In genomic region chr10:12757943-12758701, GRCm38 (mm10) we compare ENCODE assay signal across 10 mouse cellular contexts.
DNase-seq lines count a peak whose midpoint lies in the region; ATAC-seq and TF ChIP-seq lines count a peak whose summit lies in the region.
"Had no signal": no experiment of that assay in that cellular context is flagged by ENCODE, and none has a peak within 500 bp of the region (broad histone marks: within the 10 kb centered on the region; RNA-seq: fewer than 3 reads in every experiment).

No protein-coding gene starts in this region.

- peak; percentile 10 for DNase-seq in forebrain, postnatal 0 days
- no peak for DNase-seq in forebrain, embryonic 11.5 days (ENCODE audit: low spot score)
- peak; percentile 19 for DNase-seq in urinary bladder, postnatal 25 days (ENCODE audit: low spot score)
- no peak for DNase-seq in urinary bladder, postnatal 10 days (ENCODE audit: low spot score)
- DNase-seq in lung, postnatal 36 days = peak; percentile 60
- no peak for DNase-seq in retina, postnatal 1 day
- no peak for DNase-seq in thymus, postnatal 25 days

- no peaks in the 10 kb centered on the region for H3K27me3 ChIP-seq in forebrain, postnatal 0 days (ENCODE audit: insufficient read depth, low read length)
- H3K27me3 ChIP-seq in forebrain, embryonic 11.5 days (ENCODE audit: control insufficient read depth, insufficient read depth, low read length) = no peaks in the 10 kb centered on the region
- no peaks in the 10 kb centered on the region for H3K27me3 ChIP-seq in hindbrain, embryonic 16.5 days (replicated peaks; ENCODE audit: control insufficient read depth, insufficient read depth, low read length)
- H3K27me3 ChIP-seq: embryonic facial prominence, embryonic 12.5 days; liver, embryonic 15.5 days had no signal

- WGBS in forebrain, postnatal 0 days = 26% methylated on average over 5 of the region's 5 CpGs
- WGBS in forebrain, embryonic 11.5 days = 64% methylated on average over 5 of the region's 5 CpGs
- WGBS in hindbrain, embryonic 16.5 days = 34% methylated on average over 5 of the region's 5 CpGs

- no peak overlapping the region for H3K4me2 ChIP-seq in forebrain, postnatal 0 days (ENCODE audit: low read depth)
- H3K4me2 ChIP-seq in forebrain, embryonic 11.5 days (ENCODE audit: low read depth, low read length, severe bottlenecking) = no peak overlapping the region
- H3K4me2 ChIP-seq in hindbrain, embryonic 16.5 days (ENCODE audit: low read length) = no peak overlapping the region; the same call in 1 of the 2 replicates
- H3K4me2 ChIP-seq: embryonic facial prominence, embryonic 12.5 days; liver, embryonic 15.5 days had no signal

- H3K4me1 ChIP-seq in forebrain, postnatal 0 days (ENCODE audit: insufficient read depth) = no peaks in the 10 kb centered on the region
- no peaks in the 10 kb centered on the region for H3K4me1 ChIP-seq in forebrain, embryonic 11.5 days (replicated peaks; ENCODE audit: control insufficient read depth, insufficient read depth, low read length)
- H3K4me1 ChIP-seq in hindbrain, embryonic 16.5 days (ENCODE audit: control insufficient read depth, insufficient read depth, low read depth, low read length) = no peaks in the 10 kb centered on the region
- H3K4me1 ChIP-seq: liver, embryonic 15.5 days had no signal

- H3K27ac ChIP-seq in forebrain, postnatal 0 days (ENCODE audit: low read depth, low read length) = no peak overlapping the region
- no peak overlapping the region for H3K27ac ChIP-seq in forebrain, embryonic 11.5 days (ENCODE audit: low read depth, low read length)
- H3K27ac ChIP-seq in hindbrain, embryonic 16.5 days (ENCODE audit: low read depth, low read length) = no peak overlapping the region
- H3K27ac ChIP-seq: embryonic facial prominence, embryonic 12.5 days; liver, embryonic 15.5 days had no signal

- no peak overlapping the region for H3K4me3 ChIP-seq in forebrain, postnatal 0 days (ENCODE audit: low read depth, low read length)
- no peak overlapping the region for H3K4me3 ChIP-seq in forebrain, embryonic 11.5 days (ENCODE audit: low read depth, low read length)
- no peak overlapping the region for H3K4me3 ChIP-seq in hindbrain, embryonic 16.5 days (ENCODE audit: low read length)
- H3K4me3 ChIP-seq: embryonic facial prominence, embryonic 12.5 days; liver, embryonic 15.5 days had no signal

- ATAC-seq in forebrain, postnatal 0 days = peak; percentile 42; the same call in 1 of the 2 replicates
- no peak for ATAC-seq in forebrain, embryonic 11.5 days (replicated peaks; ENCODE audit: low FRiP score)
- peak; percentile 70; the same call in 1 of the 2 replicates for ATAC-seq in hindbrain, embryonic 16.5 days

- no peak overlapping the region for H3K9ac ChIP-seq in forebrain, postnatal 0 days
- no peak overlapping the region for H3K9ac ChIP-seq in forebrain, embryonic 11.5 days (ENCODE audit: low read length)
- no peak overlapping the region for H3K9ac ChIP-seq in hindbrain, embryonic 16.5 days (ENCODE audit: low read depth, low read length)
- H3K9ac ChIP-seq: embryonic facial prominence, embryonic 12.5 days; liver, embryonic 15.5 days had no signal

- H3K9me3 ChIP-seq in forebrain, postnatal 0 days (ENCODE audit: low read length) = no peaks in the 10 kb centered on the region
- no peaks in the 10 kb centered on the region for H3K9me3 ChIP-seq in forebrain, embryonic 11.5 days (ENCODE audit: control insufficient read depth, low read length)
- H3K9me3 ChIP-seq in hindbrain, embryonic 16.5 days (ENCODE audit: control insufficient read depth, low read length) = no peaks in the 10 kb centered on the region
- H3K9me3 ChIP-seq: embryonic facial prominence, embryonic 12.5 days; liver, embryonic 15.5 days had no signal

- H3K36me3 ChIP-seq in forebrain, postnatal 0 days (ENCODE audit: insufficient read depth) = no peaks in the 10 kb centered on the region
- no peaks in the 10 kb centered on the region for H3K36me3 ChIP-seq in forebrain, embryonic 11.5 days (ENCODE audit: control insufficient read depth, insufficient read depth, low read length)
- no peaks in the 10 kb centered on the region for H3K36me3 ChIP-seq in hindbrain, embryonic 16.5 days (ENCODE audit: control insufficient read depth, insufficient read depth, low read length)
- H3K36me3 ChIP-seq: embryonic facial prominence, embryonic 12.5 days; liver, embryonic 15.5 days had no signal

- TF ChIP-seq CTCF in forebrain, postnatal 0 days (IDR thresholded peaks at IDR 0.05; ENCODE audit: low read depth) = no peak

Comparison
In these comparisons a context has a peak if more than half of its experiments do, and no peak if none do; other contexts are left out.
1. DNase-seq: peak in forebrain, postnatal 0 days (single experiment), urinary bladder, postnatal 25 days (single experiment) and lung, postnatal 36 days (single experiment); none in forebrain, embryonic 11.5 days (single experiment), urinary bladder, postnatal 10 days (single experiment), retina, postnatal 1 day (single experiment) and thymus, postnatal 25 days (single experiment).